Mouse (Mus musculus): ENCODE results near the gene Gm26620. TPM values are rescaled to one million over a fixed set of nuclear protein-coding genes. Genes with fewer than 3 reads are reported as not detected.

Gm26620 gene
- polyA plus RNA-seq, 1 experiment from 2014 or later = 1.7 TPM

- H3K4me2 ChIP-seq (ENCODE audit: low read depth, low read length) = no peak within 1 kb of the TSS
- 67% methylated on average over 3 of the region's 3 CpGs for WGBS (ENCODE audit: insufficient replicate concordance)
- H3K9ac ChIP-seq (replicated peaks) = no peak within 1 kb of the TSS; the same call in 1 of the 2 replicates
- no peak for DNase-seq
- H3K4me3 ChIP-seq (ENCODE audit: low read depth, low read length) = peak within 1 kb of the TSS; percentile 6; the same call in 1 of the 2 replicates
- H3K27ac ChIP-seq (ENCODE audit: low read depth) = peak within 1 kb of the TSS; percentile 69
- H3K9me3 ChIP-seq (ENCODE audit: low read length) = no peaks in the 10 kb centered on the region
- H3K36me3 ChIP-seq (replicated peaks; ENCODE audit: insufficient read depth, low read length) = no peaks in the 10 kb centered on the region
- no peaks in the 10 kb centered on the region for H3K27me3 ChIP-seq (ENCODE audit: insufficient read depth, low read length)
- TF ChIP-seq EP300 (IDR thresholded peaks at IDR 0.05; ENCODE audit: low read depth) = no peak
- no peak for TF ChIP-seq CTCF (IDR thresholded peaks at IDR 0.05; ENCODE audit: low read depth)
- ATAC-seq = no peak
- H3K4me1 ChIP-seq (ENCODE audit: insufficient read depth) = peaks cover 5% of the 10 kb centered on the region; the same call in 1 of the 2 replicates
Measured at GRCm38 (mm10) chr1:170927378-170927777, 42.5 kb downstream of the Gm26620 start, which contains the start of gene Fcrla. TSS of gene Fcrla (minus strand) at chr1:170927583.

- peak overlapping the region; percentile 67 for H3K27ac ChIP-seq (ENCODE audit: low read depth)
- peak; percentile 61 for TF ChIP-seq EP300 (IDR thresholded peaks at IDR 0.05; ENCODE audit: low read depth)
- TF ChIP-seq CTCF (IDR thresholded peaks at IDR 0.05; ENCODE audit: low read depth) = no peak
- H3K36me3 ChIP-seq (replicated peaks; ENCODE audit: insufficient read depth, low read length) = no peaks in the 10 kb centered on the region
- H3K4me1 ChIP-seq (ENCODE audit: insufficient read depth) = peaks cover 5% of the 10 kb centered on the region; the same call in 1 of the 2 replicates
- H3K9ac ChIP-seq (replicated peaks) = no peak overlapping the region
- no peaks in the 10 kb centered on the region for H3K27me3 ChIP-seq (ENCODE audit: insufficient read depth, low read length)
- peak; percentile 79 for ATAC-seq
- WGBS (ENCODE audit: insufficient replicate concordance) = 57% methylated on average over 2 of the region's 2 CpGs
- H3K4me2 ChIP-seq (ENCODE audit: low read depth, low read length) = no peak overlapping the region
- H3K4me3 ChIP-seq (ENCODE audit: low read depth, low read length) = no peak overlapping the region
- DNase-seq = peak; percentile 30
- no peaks in the 10 kb centered on the region for H3K9me3 ChIP-seq (ENCODE audit: low read length)
Measured at GRCm38 (mm10) chr1:170928467-170928866, 43.6 kb downstream of the Gm26620 start.

GRCm38 (mm10) chr1:170929245-170929644 lies 44.4 kb downstream of the Gm26620 start:
- H3K27me3 ChIP-seq (ENCODE audit: insufficient read depth, low read length) = no peaks in the 10 kb centered on the region
- no peak overlapping the region for H3K4me3 ChIP-seq (ENCODE audit: low read depth, low read length)
- peaks cover 2% of the 10 kb centered on the region; the same call in 1 of the 2 replicates for H3K4me1 ChIP-seq (ENCODE audit: insufficient read depth)
- TF ChIP-seq EP300 (IDR thresholded peaks at IDR 0.05; ENCODE audit: low read depth) (no peak), CTCF (IDR thresholded peaks at IDR 0.05; ENCODE audit: low read depth) (no peak)
- peak overlapping the region; percentile 62 for H3K27ac ChIP-seq (ENCODE audit: low read depth)
- ATAC-seq = no peak
- no peak for DNase-seq
- no peaks in the 10 kb centered on the region for H3K9me3 ChIP-seq (ENCODE audit: low read length)
- no peak overlapping the region for H3K9ac ChIP-seq (replicated peaks)
- H3K4me2 ChIP-seq (ENCODE audit: low read depth, low read length) = no peak overlapping the region
- no peaks in the 10 kb centered on the region for H3K36me3 ChIP-seq (replicated peaks; ENCODE audit: insufficient read depth, low read length)
- WGBS (ENCODE audit: insufficient replicate concordance) = 74% methylated on average over 4 of the region's 4 CpGs

GRCm38 (mm10) chr1:170932043-170932442 lies 47.2 kb downstream of the Gm26620 start:
- H3K4me2 ChIP-seq (ENCODE audit: low read depth, low read length) = no peak overlapping the region
- no peak for ATAC-seq
- no peaks in the 10 kb centered on the region for H3K27me3 ChIP-seq (ENCODE audit: insufficient read depth, low read length)
- no peak overlapping the region for H3K9ac ChIP-seq (replicated peaks)
- H3K9me3 ChIP-seq (ENCODE audit: low read length) = 0 out of 2 replicates have a peak, but pooled peaks cover 3% of the 10 kb centered on the region
- H3K27ac ChIP-seq (ENCODE audit: low read depth) = no peak overlapping the region
- no peak for TF ChIP-seq EP300 (IDR thresholded peaks at IDR 0.05; ENCODE audit: low read depth)
- TF ChIP-seq CTCF (IDR thresholded peaks at IDR 0.05; ENCODE audit: low read depth) = no peak
- no peaks in the 10 kb centered on the region for H3K36me3 ChIP-seq (replicated peaks; ENCODE audit: insufficient read depth, low read length)
- no peak overlapping the region for H3K4me3 ChIP-seq (ENCODE audit: low read depth, low read length)
- no peak for DNase-seq
- H3K4me1 ChIP-seq (ENCODE audit: insufficient read depth) = no peaks in the 10 kb centered on the region
- WGBS (ENCODE audit: insufficient replicate concordance) = 45% methylated on average over 3 of the region's 3 CpGs

GRCm38 (mm10) chr1:170933386-170933920 lies 48.6 kb downstream of the Gm26620 start:
- ATAC-seq (no peak), DNase-seq (no peak)
- H3K4me2 ChIP-seq (ENCODE audit: low read depth, low read length) = no peak overlapping the region
- 0 out of 2 replicates have a peak, but pooled peaks cover 3% of the 10 kb centered on the region for H3K9me3 ChIP-seq (ENCODE audit: low read length)
- H3K4me1 ChIP-seq (ENCODE audit: insufficient read depth) = no peaks in the 10 kb centered on the region
- TF ChIP-seq EP300 (IDR thresholded peaks at IDR 0.05; ENCODE audit: low read depth) (no peak), CTCF (IDR thresholded peaks at IDR 0.05; ENCODE audit: low read depth) (no peak)
- no peaks in the 10 kb centered on the region for H3K27me3 ChIP-seq (ENCODE audit: insufficient read depth, low read length)
- H3K27ac ChIP-seq (ENCODE audit: low read depth) = no peak overlapping the region
- no peaks in the 10 kb centered on the region for H3K36me3 ChIP-seq (replicated peaks; ENCODE audit: insufficient read depth, low read length)
- no peak overlapping the region for H3K9ac ChIP-seq (replicated peaks)
- WGBS (ENCODE audit: insufficient replicate concordance) = 75% methylated on average over 6 of the region's 6 CpGs
- H3K4me3 ChIP-seq (ENCODE audit: low read depth, low read length) = no peak overlapping the region

GRCm38 (mm10) chr1:170933940-170934339 lies 49.1 kb downstream of the Gm26620 start:
- H3K27me3 ChIP-seq (ENCODE audit: insufficient read depth, low read length) = no peaks in the 10 kb centered on the region
- no peaks in the 10 kb centered on the region for H3K4me1 ChIP-seq (ENCODE audit: insufficient read depth)
- ATAC-seq (no peak), DNase-seq (no peak)
- WGBS (ENCODE audit: insufficient replicate concordance) = 71% methylated on average over 1 of the region's 1 CpGs
- no peak overlapping the region for H3K4me2 ChIP-seq (ENCODE audit: low read depth, low read length)
- 0 out of 2 replicates have a peak, but pooled peaks cover 3% of the 10 kb centered on the region for H3K9me3 ChIP-seq (ENCODE audit: low read length)
- H3K9ac ChIP-seq (replicated peaks) = no peak overlapping the region
- peak overlapping the region; percentile 71 for H3K27ac ChIP-seq (ENCODE audit: low read depth)
- no peaks in the 10 kb centered on the region for H3K36me3 ChIP-seq (replicated peaks; ENCODE audit: insufficient read depth, low read length)
- TF ChIP-seq CTCF (IDR thresholded peaks at IDR 0.05; ENCODE audit: low read depth) (no peak), EP300 (IDR thresholded peaks at IDR 0.05; ENCODE audit: low read depth) (no peak)
- no peak overlapping the region for H3K4me3 ChIP-seq (ENCODE audit: low read depth, low read length)
